Mouse (Mus musculus) limb, embryonic 10.5 days (tissue): ENCODE data around the gene Kalrn. TPM values are rescaled to one million over a fixed set of nuclear protein-coding genes. Genes with fewer than 3 reads are reported as not detected.

ENCODE experiments used
- DNase-seq: peaks from one replicate; pipeline ENCODE4 v3.0.0-alpha.2; 2017; ENCODE audit warnings: low spot score
- H3K27ac ChIP-seq: fragments of 300-500 bp; sonication (generic); 2 replicates; pipeline ENCODE4 v1.5.1; 2016; ENCODE audit warnings: mild to moderate bottlenecking
- H3K27me3 ChIP-seq: fragments of 300-500 bp; sonication (generic); 2 replicates; pipeline ENCODE4 v1.6.1; 2016; ENCODE audit warnings: low read depth, mild to moderate bottlenecking; ENCODE audit not compliant: poor library complexity, severe bottlenecking
- H3K36me3 ChIP-seq: fragments of 300-500 bp; sonication (generic); 2 replicates; pipeline ENCODE4 v1.6.1; 2016; ENCODE audit warnings: mild to moderate bottlenecking, moderate library complexity
- H3K4me1 ChIP-seq: fragments of 300-500 bp; sonication (generic); 2 replicates; pipeline ENCODE4 v1.6.1; 2016
- H3K4me3 ChIP-seq: fragments of 300-500 bp; sonication (generic); 2 replicates; pipeline ENCODE4 v1.5.1; 2016; ENCODE audit warnings: mild to moderate bottlenecking, moderate library complexity
- H3K9me3 ChIP-seq: fragments of 300-500 bp; sonication (generic); replicated peaks from 2 replicates; pipeline ENCODE4 v1.6.1; 2016; ENCODE audit warnings: mild to moderate bottlenecking
- WGBS: fragments of 180-500 bp; shearing (Covaris S2); methylation state at CpG from one replicate; pipeline ENCODE4 v1.1.7; 2016; 5-methylcytosine and 5-hydroxymethylcytosine counted together
- polyA plus RNA-seq: library from polyadenylated mRNA; unstranded; fragments of >200 nt; fragmentation: Nextera tagmentation; extraction: Ambion mirVana; gene quantifications from 2 replicates; pipeline ENCODE4 v1.2.1, GENCODE M21; 2016

The Kalrn gene
- polyA plus RNA-seq, 1 experiment from 2014 or later: 8.3 TPM

DNA sequence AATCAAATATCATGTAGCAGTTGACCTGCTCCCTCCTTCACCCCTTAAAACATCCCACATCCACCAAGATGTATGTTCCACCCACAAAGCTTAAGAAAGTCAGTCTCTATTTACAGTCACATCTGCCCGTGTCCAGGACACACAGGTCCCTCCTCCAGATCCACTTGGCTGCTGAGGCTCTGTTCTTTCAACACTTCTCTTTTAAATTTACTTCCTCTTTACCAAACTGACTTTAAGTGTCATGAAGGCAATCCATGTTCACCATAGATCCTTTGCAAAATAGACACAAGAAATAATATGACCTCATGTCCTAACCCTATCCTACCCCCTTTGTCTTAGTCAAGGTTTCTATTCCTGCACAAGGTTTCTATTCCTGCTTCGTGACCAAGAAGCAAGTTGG, 131.6 kb downstream of the Kalrn start:
- WGBS: 87% methylated on average over 2 of the region's 2 CpGs
- H3K27me3 ChIP-seq: no peaks in the 10 kb centered on the region
- peaks cover 15% of the 10 kb centered on the region for H3K4me1 ChIP-seq
- no peaks in the 10 kb centered on the region for H3K36me3 ChIP-seq
- H3K27ac ChIP-seq: no peak overlapping the region
- DNase-seq: no peak
- H3K9me3 ChIP-seq: no peaks in the 10 kb centered on the region
- no peak overlapping the region for H3K4me3 ChIP-seq

DNA sequence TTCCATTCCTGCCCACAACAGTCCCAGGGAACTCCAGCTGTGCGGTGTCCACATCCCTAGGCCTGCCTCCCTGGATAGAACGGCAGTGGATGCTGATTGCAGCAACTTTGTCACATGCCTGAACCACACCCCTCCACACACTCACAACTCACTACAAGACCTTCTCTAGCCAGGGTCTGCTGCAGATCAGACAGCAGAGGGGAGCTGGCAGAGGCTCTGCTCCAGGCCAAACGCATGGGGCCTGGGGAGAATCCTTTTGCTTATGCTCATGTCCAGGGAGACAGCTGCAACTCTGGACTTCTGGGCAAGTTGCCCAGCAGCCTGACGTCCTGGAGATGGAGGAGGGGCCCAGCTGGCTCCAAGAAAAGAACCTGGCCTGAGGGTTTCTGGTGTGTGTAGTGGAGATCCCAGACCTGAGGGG, 132.3 kb downstream of the Kalrn start:
- peaks cover 13% of the 10 kb centered on the region for H3K4me1 ChIP-seq
- H3K9me3 ChIP-seq: no peaks in the 10 kb centered on the region
- no peak overlapping the region for H3K4me3 ChIP-seq
- 0 out of 2 replicates have a peak overlapping the region, but pooled peaks have one; percentile 14 for H3K27ac ChIP-seq
- WGBS: 63% methylated on average over 4 of the region's 4 CpGs
- no peaks in the 10 kb centered on the region for H3K27me3 ChIP-seq
- no peaks in the 10 kb centered on the region for H3K36me3 ChIP-seq
- no peak for DNase-seq

DNA sequence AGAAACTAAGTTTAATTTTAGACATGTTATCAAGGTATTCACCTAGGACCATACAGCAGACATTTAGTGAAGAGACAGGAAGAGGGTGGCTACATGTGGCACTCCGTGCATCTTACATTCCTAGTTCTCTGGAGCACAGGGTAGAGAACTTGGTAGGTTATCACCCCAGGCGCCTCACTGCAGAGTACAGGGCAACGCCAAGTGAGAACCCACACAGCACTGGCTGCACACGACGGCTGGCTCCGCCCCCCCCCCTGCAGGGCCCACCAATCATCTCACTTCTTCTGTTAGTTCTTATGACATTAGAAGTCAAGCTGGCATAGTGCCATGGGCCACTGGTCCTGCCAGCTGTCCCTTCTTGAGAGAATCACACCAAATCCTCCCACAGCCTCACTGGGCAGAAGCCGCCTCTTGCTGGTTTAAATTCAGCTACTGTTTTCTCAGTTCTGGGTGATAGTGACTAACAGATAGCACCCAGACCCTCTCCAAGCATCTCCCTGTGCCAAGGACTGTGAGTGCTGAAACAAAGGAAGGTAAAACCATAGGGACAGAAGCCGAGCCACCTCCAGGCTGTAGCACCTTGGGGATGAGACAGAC, 133.2 kb downstream of the Kalrn start:
- no peak overlapping the region for H3K4me3 ChIP-seq
- 90% methylated on average over 8 of the region's 8 CpGs for WGBS
- no peak for DNase-seq
- no peaks in the 10 kb centered on the region for H3K27me3 ChIP-seq
- peaks cover 8% of the 10 kb centered on the region for H3K4me1 ChIP-seq
- H3K27ac ChIP-seq: no peak overlapping the region
- H3K36me3 ChIP-seq: no peaks in the 10 kb centered on the region
- no peaks in the 10 kb centered on the region for H3K9me3 ChIP-seq

DNA sequence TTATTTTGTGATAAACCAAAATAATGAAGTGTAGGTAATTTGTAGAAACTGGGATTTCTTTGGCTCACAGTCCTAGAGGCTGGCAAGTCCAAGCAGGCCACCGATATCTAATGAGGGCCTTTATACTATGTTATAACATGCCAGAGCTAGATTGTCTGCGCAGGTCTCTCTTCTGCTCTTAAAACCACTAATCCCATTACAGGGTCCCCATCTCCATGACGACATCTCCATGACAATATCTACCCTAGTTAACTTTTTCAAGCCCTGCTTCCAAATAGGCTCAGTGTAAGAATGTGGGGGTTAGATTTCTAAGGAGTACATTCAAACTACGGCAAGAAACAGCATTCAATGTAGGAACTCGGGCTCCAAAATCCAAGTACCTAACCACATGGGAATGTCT, 143.2 kb downstream of the Kalrn start:
- Histone ChIP-seq H3K9me3 (no peaks in the 10 kb centered on the region), H3K27me3 (no peaks in the 10 kb centered on the region), H3K36me3 (no peaks in the 10 kb centered on the region), H3K4me1 (peaks cover 21% of the 10 kb centered on the region), H3K4me3 (no peak overlapping the region), H3K27ac (no peak overlapping the region)
- no peak for DNase-seq
- 87% methylated on average over 5 of the region's 5 CpGs for WGBS

DNA sequence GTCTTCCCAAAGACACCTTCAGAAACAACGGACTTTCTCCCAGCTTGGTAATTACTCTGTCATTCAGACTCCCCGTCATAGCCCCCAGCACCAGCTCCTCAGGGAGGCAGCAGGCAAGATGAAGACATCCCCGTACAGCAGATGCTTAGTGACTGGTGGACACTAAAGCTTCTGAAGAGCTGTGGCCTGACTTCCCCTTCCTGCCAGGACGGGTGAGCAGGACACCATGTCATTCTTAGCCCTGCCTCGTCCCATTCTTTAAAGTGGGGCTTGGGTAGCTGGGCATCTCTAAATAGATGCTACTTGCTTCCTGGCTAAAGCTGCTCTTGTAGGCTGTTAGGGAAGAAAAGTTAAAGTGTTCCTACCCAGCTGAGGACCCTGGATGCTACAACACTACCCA, 145.7 kb downstream of the Kalrn start:
- DNase-seq: no peak
- H3K4me1 ChIP-seq: peaks cover 25% of the 10 kb centered on the region
- no peak overlapping the region for H3K27ac ChIP-seq
- H3K36me3 ChIP-seq: no peaks in the 10 kb centered on the region
- no peaks in the 10 kb centered on the region for H3K9me3 ChIP-seq
- no peak overlapping the region for H3K4me3 ChIP-seq
- H3K27me3 ChIP-seq: no peaks in the 10 kb centered on the region
- 35% methylated on average over 5 of the region's 5 CpGs for WGBS

DNA sequence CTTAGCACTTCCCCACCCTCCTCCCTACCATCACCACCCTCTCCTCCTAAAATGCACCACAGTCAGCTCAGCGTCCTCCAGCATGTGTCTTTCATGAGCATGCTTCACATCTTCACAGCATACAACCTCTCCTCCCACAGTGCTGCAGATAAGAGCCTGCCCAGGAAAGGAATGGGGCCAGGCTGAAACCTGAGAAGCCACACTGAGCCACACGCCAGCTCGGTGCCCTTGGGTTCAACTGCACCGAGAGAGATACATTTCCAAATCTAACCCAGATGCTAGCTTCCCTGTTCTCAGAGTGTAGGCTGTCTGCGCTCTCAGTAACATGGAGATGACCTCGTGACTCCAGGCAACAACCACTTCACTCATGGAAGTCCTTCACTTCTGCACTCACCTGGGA, 151.9 kb downstream of the Kalrn start:
- Histone ChIP-seq H3K4me3 (0 out of 2 replicates have a peak overlapping the region, but pooled peaks have one; percentile 5), H3K9me3 (no peaks in the 10 kb centered on the region), H3K27ac (peak overlapping the region; percentile 64), H3K36me3 (no peaks in the 10 kb centered on the region), H3K4me1 (peaks cover 47% of the 10 kb centered on the region), H3K27me3 (no peaks in the 10 kb centered on the region)
- DNase-seq: peak; percentile 66
- WGBS: 7% methylated on average over 6 of the region's 6 CpGs

DNA sequence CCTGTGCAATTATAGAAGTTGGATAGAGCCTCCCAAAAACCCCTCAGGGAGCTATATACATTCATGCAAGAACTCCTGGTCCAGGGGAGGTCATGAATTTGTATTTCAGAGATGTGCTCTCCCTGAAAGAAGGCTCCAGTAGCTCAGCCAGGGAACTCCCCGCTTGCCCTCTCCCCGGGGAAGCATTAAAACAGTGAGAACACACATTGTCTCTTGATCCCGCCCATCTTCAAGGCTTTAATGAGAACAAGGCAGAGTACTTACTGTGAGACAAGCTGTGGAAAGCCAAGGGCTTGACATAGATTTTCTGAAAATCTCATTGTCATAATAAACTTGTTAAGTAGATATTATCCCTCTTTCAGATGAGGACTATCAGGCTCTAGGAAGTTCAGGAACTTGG, 155.4 kb downstream of the Kalrn start:
- Histone ChIP-seq H3K36me3 (no peaks in the 10 kb centered on the region), H3K4me1 (peaks cover 53% of the 10 kb centered on the region), H3K27me3 (no peaks in the 10 kb centered on the region), H3K4me3 (no peak overlapping the region), H3K27ac (no peak overlapping the region), H3K9me3 (no peaks in the 10 kb centered on the region)
- no peak for DNase-seq
- 60% methylated on average over 3 of the region's 3 CpGs for WGBS

DNA sequence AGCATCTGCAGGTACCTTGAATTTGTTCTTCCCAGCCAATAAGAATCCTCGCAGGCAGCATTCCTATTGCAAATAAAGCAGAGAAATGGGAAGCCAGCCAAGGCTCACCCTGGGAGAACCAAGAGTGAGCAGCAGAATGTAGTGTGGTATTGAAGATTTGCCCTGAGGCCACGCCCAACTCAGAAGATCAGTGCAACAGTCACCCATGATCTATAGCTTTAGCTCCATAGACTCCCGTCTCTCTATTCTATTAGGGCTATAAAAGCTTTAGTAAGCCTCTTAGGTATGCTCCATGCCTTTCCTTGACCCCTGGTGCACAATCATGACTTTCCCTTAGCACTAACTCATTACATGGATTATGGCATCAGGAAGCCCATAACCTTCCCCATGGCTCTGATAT, 155.9 kb downstream of the Kalrn start:
- no peaks in the 10 kb centered on the region for H3K36me3 ChIP-seq
- peaks cover 56% of the 10 kb centered on the region for H3K4me1 ChIP-seq
- H3K27ac ChIP-seq: no peak overlapping the region
- DNase-seq: no peak
- no peaks in the 10 kb centered on the region for H3K27me3 ChIP-seq
- 81% methylated on average over 3 of the region's 3 CpGs for WGBS
- no peak overlapping the region for H3K4me3 ChIP-seq
- no peaks in the 10 kb centered on the region for H3K9me3 ChIP-seq

DNA sequence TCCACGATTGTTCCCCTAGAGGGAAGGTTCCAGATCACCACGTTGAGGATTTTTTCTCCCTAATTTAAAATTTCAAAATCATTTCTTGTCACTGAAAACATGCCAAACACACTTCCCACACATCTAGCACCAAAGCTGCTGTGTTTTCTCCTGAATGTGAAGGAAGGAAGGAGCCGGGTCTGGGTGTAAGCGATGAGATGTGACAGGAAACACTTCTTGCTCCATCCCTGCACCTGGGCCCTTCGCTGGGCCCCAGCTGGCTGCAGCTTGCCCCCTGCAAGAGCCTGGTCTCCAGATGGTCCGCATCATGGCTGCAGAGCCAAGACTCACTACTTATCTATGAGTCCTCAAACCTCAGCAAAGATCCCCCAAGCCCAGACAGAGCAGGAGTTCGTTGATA, 158.8 kb downstream of the Kalrn start:
- DNase-seq: peak; percentile 58
- Histone ChIP-seq H3K9me3 (no peaks in the 10 kb centered on the region), H3K4me3 (no peak overlapping the region), H3K27ac (peak overlapping the region; percentile 42; the same call in 1 of the 2 replicates), H3K27me3 (no peaks in the 10 kb centered on the region), H3K4me1 (peaks cover 32% of the 10 kb centered on the region), H3K36me3 (no peaks in the 10 kb centered on the region)
- WGBS: 60% methylated on average over 7 of the region's 7 CpGs

DNA sequence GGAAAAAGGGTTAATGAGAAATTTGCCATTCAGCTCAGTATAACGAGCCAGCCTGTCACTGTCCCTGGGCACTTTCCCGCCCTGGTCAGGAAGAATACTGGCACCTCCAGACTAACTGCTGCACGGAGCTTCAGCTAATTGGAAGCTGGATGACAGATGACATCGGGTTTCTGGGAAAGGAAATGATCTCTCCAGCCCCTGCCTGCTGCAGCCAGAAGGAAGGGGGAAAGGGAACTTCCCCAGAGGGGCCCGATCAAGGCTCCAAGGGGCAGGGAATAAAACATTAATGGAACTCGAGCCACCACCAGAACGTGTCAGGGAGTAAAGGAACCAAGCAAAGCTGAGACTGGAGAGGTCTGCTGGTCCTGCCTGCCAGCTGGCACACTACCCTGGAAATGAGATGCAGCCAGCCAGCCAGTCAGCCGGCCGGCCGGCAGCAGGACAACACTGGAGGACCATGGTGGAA, 159.4 kb downstream of the Kalrn start:
- Histone ChIP-seq H3K27ac (peak overlapping the region; percentile 42; the same call in 1 of the 2 replicates), H3K27me3 (no peaks in the 10 kb centered on the region), H3K4me3 (no peak overlapping the region), H3K36me3 (no peaks in the 10 kb centered on the region), H3K4me1 (peaks cover 30% of the 10 kb centered on the region), H3K9me3 (no peaks in the 10 kb centered on the region)
- 22% methylated on average over 10 of the region's 10 CpGs for WGBS
- DNase-seq: peak; percentile 45

DNA sequence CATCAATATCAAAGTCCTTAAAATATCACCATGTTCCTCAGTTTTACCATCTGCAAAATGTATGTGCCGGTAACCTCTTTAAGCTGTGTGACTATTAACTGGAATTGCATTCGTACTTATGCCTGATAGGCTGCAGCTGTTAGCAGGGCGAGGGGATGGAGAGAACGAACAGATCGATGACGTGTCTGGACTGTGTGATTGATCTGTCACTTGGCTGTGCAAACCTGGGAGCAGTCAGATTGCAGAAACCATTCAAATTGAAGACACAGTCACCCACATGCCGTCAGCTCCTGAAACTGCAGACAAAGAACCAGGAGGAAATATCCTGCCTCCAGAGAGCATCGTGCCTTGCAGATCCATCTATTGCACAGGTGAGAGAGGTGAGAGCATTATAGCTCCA, 166.3 kb downstream of the Kalrn start:
- H3K27ac ChIP-seq: no peak overlapping the region
- 78% methylated on average over 8 of the region's 8 CpGs for WGBS
- no peak for DNase-seq
- no peaks in the 10 kb centered on the region for H3K36me3 ChIP-seq
- no peak overlapping the region for H3K4me3 ChIP-seq
- H3K9me3 ChIP-seq: no peaks in the 10 kb centered on the region
- no peaks in the 10 kb centered on the region for H3K27me3 ChIP-seq
- H3K4me1 ChIP-seq: peaks cover 4% of the 10 kb centered on the region; the same call in 1 of the 2 replicates

DNA sequence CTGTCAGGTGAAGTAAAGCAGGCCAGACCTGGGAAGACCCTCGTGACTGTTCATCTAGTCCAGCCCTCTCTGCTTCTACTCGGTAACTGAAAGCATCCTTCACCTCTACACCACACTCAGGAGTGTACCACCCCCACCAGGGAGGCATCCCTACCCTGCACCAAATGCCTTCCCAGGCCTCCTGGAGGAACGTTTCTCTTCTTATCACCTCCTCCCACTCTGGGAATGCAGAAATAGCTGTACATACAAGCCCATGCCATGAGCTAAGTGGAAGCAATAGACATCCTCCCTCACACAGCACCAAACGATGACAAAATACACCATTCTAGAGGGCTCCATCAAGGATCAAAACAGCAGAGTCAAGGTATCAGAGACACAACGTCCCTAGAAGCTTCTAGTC, 168.2 kb downstream of the Kalrn start:
- 75% methylated on average over 5 of the region's 5 CpGs for WGBS
- Histone ChIP-seq H3K27me3 (no peaks in the 10 kb centered on the region), H3K27ac (no peak overlapping the region), H3K36me3 (no peaks in the 10 kb centered on the region), H3K9me3 (no peaks in the 10 kb centered on the region), H3K4me3 (no peak overlapping the region), H3K4me1 (peaks cover 7% of the 10 kb centered on the region; the same call in 1 of the 2 replicates)
- no peak for DNase-seq

DNA sequence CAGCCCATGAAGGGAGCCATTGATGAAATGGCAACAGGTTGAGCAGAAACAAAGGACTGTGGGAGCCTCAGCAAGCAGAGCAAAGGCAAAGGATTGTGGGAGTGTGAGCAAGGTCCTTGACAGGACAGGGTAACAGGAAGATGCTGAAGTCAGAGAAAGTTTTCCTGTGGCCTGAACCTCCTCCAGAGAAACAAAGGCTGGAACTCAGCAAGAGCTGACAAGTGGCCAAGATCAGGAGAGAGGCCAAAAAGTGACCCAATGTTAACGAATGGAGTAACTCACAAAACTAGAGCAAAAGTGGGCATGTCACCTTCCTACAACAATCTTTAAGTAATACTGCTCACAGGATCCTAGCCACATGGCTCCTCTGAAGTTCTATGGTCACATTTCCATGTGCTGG, 172.1 kb downstream of the Kalrn start:
- no peaks in the 10 kb centered on the region for H3K36me3 ChIP-seq
- peaks cover 7% of the 10 kb centered on the region; the same call in 1 of the 2 replicates for H3K4me1 ChIP-seq
- H3K9me3 ChIP-seq: no peaks in the 10 kb centered on the region
- no peak overlapping the region for H3K27ac ChIP-seq
- no peaks in the 10 kb centered on the region for H3K27me3 ChIP-seq
- no peak overlapping the region for H3K4me3 ChIP-seq
- DNase-seq: no peak
- WGBS: 75% methylated on average over 1 of the region's 1 CpGs
